Mouse (Mus musculus): ENCODE measurements at regions not wholly inside any gene's neighbourhood (a gene's known extent, or its start where the extent isn't known, plus 50 kb on each side); places are given as distances from the start of the nearest gene placed in this dataset.

- TF ChIP-seq CTCF (IDR thresholded peaks at IDR 0.05), result no peak
- TF ChIP-seq POLR2A (IDR thresholded peaks at IDR 0.05; ENCODE audit: insufficient read depth, low read depth, low read length), result no peak
Observed at GRCm38 (mm10) chr5:29129724-29130123, 66.1 kb upstream of the Rnf32 start.

All from heart, adult 2 months (tissue).